Mouse (Mus musculus) G1E-ER4 (cell line): Measurements from ENCODE around the gene Megf11. TPM values are rescaled to one million over a fixed set of nuclear protein-coding genes. Genes with fewer than 3 reads are reported as not detected.

Experiments
- GATA1 ChIP-seq: IDR thresholded peaks from one replicate; pipeline ENCODE4 v1.8.0; 2012; ENCODE audit warnings: low read length, inconsistent platforms
- polyA plus RNA-seq: library from polyadenylated mRNA; stranded (reverse); fragments of >175 nt; gene quantifications from 2 replicates; pipeline ENCODE4 v1.2.3, GENCODE M21; 2012

The Megf11 gene
- polyA plus RNA-seq, 1 experiment: 0.12 TPM

DNA sequence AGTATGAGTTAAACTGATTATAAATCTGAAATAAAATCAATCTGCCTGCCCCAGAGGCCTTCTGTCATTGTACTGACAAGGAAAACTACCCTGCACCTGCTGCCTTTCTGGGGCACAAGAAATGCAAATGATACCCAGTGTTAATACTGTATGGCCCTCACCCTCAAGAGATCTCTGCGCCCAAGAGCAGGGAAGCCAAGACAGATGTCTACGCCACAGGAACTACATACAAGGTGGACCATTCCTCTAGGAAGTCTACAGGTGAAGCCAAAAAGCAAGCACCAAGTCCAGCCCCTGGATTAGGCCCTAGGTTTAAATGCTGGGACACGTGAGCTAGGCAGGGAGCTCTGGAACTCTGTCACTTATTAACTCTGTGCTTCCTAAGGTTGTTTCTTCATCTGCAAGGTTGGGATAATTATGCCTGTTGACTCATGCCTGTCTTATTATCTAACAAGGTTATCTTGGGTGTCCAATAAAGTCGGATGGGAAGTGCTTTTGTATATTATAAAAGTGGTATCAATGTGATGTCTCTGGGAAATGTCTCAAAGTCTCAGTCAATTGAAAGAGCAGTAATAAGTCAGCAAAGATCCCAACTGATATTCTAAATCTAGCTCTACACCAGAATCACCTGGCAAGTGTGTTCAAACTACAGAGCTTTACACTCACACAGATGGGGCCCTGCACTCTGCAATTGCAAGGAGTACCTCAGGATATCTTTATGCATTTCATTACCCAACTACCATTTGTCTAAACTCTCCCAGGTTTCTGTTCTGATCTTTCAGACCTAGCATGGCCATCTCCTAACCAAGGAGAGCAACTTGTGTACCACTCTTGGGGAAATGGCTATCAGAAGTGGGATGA is 315.3 kb downstream of the Megf11 start:
- TF ChIP-seq GATA1: no peak

DNA sequence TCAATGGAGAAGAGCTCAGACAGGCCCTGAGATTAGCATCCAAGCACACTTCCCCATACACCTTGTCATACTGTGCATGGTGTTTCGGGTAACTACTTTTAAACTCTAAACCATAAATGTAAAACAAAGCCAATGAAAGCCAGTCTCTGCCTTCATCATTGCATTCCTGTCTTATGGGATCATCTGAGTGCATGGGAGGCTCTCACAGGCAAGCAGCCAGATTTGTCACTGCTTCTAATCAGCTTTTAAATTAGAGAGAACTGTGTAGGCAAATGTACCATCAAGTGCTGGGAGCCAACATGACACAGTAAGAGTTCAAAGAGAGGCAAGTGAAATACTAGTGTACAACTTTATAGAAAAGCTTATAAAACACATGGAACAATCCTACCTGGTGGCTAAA is 316.2 kb downstream of the Megf11 start:
- no peak for TF ChIP-seq GATA1

DNA sequence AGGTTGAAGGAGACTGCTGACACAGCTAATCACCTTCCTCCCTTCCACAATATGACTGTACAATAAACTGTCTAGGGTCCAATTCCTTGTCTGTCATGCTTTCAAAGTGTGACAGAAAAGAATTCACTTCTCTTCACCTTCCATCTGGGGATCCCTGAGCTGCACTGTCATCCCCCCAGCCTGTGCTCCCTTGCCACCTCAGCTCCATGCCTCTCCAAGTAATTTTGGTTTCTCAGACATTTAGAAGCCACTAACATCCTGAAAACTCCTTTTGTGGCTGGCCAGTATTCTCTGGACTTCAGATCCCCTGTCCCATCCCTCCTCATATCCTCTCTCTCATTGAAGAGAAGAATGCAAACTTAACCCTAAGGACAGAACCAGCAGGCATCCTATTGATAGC is 317.0 kb downstream of the Megf11 start:
- no peak for TF ChIP-seq GATA1

DNA sequence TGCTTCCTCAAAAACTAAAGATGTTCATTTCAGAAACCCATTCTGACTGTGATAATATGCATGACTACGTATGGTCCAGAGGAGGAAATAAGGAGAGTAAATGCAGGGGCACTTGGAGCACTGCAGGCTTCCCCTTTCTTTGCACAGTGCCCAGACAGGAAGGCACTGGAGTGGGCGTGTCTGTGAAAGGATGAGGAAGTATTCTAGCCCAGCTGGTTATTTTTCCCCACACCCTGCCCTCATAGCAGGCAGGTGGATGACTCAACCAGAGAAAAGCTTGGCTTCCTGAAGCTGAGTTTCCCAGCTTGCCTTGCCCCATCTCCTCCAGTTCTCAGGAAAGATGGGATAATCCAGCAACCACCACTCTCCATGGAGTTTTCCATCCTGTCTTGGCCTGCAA is 317.5 kb downstream of the Megf11 start:
- TF ChIP-seq GATA1: no peak

DNA sequence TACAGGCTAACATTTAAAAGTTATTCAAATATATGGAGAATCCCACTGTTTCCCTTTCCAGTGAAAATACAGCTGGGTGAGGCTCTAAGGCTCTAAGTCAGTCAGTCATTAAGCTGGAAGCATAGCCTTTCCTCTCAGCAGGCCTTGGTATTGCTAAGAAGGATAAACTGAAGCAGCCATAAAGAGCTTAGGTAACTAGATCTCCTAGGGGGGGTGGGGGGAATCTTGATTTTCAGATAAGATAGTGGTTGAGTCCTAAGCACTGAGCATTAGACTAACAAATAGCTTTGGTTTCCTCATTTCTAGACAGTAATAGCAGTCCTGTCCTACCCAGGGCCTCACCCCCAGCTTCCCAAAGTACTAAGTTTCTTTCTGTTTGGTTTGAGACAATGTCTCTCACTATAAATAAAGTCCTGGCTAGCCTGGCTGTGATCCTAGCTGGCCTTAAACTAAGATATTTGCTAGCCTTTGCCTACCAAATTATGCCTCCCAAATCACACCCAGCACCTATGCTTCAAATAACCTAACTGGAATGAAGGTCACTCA is 318.1 kb downstream of the Megf11 start:
- TF ChIP-seq GATA1: no peak

DNA sequence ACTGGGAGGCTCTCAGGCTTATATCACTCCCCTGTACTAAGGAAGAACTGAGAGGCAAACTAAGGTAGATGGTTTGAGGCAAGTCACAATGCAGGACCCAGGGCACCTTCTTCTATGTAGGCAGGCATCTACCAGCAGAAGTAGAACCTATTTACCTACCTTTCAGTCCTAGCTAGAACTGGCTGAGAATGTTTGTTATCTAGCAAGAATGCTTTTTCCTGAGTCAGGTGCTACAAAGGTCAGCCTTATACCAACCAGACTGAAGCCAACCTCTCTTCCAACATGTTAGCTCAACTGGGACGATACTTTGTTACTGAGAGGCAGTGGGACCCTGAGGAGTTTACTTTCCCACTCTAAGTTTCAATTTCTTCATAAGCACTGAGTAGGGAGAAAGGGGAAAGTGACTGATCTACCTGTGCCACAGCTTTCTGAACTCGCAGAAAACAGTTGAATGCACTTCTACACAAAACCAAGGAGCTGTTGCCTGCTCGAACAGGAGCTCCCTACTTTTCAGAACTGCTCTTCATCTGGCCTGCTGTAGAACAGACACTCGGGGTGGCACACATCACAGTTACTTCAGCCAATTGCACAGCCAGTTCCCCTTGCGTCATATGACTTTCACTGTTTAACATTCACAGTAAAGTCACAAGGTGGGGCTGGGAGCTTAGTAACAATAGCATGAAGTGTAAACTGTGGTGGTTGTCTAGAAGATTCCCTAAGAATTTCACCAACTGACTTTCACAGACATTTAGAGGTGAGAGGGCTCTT is 318.8 kb downstream of the Megf11 start:
- no peak for TF ChIP-seq GATA1

DNA sequence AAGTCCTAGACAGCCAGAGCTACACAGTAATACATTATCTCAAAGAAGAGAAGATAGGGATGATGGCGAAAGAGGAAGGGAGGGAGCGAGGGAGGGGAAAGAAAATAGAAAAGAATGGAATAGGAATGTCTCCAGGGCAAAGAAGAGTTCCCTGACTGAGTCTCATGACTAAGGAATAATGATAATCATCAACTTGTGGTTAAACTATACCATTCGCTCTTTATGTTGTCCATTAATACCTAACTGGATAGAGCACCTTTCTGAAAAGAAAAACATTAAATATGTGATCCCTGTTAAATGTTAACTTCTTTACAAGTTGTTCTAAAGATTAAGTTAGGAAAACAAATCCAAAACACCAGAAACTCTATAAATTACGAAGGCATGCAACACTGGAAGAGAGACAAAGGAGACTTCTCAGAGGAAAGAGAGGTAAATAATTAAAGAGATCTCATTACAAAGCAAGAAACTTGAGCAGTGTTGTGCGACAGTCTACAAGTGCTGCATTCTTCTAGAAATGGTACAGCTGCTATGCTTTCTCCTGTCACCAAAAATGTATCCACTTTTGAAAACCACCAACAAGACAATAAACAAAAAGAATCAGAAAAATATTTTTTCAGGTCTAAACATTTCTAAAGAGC is 334.2 kb downstream of the Megf11 start:
- no peak for TF ChIP-seq GATA1

DNA sequence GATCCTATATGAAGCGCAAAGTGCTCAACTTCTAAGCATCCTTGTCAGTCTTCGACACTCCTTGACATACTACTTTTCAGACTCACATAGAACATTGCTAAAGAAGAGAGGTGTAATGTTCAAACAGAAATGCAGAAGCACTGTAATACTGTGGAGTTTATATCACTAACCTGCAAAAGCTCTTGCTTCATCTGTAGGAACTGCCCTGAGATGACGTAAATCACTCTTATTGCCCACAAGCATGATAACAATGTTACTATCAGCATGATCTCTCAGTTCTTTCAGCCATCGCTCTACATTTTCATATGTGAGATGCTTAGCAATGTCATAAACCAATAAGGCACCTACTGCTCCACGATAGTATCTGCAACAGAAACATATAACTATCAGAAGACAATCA is 341.0 kb downstream of the Megf11 start:
- TF ChIP-seq GATA1: no peak

DNA sequence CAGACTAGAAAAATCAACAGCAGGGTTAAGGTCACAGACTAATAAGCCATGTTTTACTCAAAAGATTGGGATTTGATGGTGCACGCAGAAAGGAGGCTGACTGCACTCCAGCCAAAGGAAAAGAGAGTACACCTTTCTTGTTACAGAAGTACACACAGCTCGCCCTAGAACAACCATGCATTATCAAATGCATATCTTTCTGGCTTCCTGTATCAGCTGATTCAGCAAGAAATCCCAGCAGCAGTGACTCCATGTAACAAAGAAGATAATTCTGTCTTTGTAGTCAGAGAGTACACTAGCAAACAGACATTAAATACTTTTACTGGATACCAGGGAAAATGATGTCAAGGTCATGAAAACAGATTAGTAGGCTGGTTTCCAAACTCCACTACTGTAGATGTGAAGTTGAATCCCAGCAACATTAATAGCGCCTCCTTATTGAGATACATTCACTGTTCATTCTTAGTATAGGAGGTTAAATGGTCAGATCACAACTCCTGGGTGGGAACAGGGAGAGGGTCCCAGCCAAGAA is 345.7 kb downstream of the Megf11 start:
- TF ChIP-seq GATA1: no peak

DNA sequence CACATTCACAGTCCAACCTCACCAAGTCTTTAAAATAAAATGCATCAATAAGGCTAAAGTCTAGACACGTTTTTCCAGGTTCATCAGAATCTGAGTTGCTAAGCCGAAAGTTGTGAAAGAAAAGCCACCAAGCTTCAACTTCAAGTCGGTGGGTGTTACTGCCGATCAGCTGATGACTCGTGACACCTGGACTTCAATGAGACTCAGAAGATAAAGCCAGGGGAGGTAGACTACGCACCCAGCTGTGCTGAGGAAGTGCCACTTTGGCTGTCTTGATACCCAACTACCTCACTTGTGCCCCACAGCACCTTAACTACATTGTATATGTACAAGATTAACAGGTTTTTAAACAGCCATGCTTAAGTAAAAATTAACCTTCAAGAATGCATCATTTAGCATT is 348.7 kb downstream of the Megf11 start:
- TF ChIP-seq GATA1: no peak

DNA sequence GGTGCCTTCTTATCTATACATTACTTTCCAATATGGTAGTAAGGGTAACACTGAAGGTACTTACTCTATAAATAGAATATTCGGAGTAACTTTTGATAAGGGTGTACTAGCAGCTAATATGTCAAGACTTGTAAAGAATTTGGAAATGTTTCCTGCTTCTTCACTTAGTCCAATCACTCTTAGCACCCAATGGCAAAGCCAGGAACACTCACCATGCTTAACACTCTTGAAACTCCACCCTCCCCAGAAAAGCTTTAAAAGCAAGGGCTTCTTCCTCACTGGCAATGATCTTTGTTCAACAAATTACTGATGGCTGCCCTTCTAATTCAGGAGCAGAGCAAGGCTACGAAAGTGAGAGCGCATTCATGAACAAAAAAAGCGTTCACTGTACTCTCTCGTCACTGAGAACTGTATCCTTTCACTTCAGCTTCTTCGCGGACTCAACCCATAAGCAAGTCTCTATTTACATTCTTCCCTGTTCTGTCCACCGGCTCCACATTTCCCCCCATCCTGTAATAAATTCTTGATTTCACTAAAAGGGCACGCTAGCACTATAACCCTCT is 350.7 kb downstream of the Megf11 start:
- TF ChIP-seq GATA1: no peak

DNA sequence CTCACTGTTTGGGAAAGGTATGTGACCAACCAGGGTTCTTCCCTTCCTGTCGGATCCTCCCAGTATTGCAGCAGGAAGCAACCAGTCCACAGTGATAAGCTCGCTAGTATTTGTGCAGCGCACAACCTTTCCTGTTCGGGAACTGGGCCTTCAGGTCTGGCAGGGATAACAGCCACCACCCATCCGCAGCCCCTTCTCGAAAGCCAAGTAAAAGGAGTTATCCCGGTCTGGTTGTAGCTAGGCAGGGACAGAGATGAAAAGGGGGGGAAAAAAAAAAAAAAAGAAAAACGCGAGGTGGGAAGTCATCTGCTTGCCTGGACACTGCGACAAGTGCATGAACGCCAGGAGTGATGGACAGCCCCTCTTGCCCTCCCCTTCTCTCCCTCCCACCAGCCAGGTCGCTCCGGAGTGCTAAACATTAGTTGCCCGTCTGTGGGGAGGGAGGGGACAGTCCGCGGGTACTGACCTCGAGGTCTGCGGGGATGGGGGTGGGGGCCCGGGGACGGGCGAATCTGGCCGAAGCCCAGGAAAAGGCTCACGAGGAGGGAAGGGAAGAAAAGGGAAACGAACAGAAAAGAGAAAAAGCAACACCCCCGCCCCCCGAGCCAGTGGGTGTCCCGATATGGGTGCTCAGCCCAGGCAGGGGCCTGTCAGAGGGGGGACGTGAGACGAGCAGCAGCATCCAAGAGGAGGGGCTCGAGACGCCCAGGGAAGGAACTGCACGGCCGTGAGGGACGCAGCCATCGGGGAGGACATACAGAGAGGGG is 351.4 kb downstream of the Megf11 start:
- TF ChIP-seq GATA1: no peak

DNA sequence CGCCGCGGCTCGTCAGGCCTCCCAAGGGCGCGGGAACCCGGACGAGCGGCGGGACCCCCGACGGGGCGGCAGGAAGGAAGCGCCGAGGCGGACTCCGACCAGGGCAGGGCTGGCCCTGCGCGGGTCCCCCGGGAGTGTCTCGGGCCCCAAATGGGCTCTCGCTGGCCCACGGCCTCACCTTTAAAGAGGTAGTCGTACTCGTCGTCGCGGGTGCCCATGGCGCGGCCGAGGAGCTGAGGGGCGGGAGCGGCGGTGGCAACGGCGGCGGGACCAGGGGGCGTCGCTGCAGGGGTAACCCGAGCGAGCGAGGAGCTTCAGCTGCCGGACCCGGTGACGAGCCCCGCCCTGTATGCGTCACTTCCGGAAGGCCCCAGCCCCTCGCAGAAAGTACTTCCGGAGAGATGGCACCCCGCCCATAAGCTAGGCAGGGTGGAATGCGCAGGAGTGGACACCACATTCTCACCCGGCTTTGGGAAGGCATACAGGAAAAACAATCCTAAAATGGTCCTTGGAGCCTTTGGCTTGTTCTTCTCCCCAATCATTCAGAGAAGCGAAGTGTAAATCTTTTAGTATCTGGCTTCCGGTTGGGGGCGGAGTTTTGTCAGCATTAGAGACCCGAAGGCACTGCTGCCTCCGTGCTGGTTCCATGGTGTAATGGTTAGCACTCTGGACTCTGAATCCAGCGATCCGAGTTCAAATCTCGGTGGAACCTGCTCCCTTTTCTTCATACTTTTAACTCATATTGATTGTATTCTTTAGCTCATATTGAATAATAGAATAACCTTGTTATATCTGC is 352.2 kb downstream of the Megf11 start, which contains the start of gene Rab11a:
Rab11a (minus strand) TSS at position 353 of the 796 bp plus-strand sequence.
- no peak for TF ChIP-seq GATA1

DNA sequence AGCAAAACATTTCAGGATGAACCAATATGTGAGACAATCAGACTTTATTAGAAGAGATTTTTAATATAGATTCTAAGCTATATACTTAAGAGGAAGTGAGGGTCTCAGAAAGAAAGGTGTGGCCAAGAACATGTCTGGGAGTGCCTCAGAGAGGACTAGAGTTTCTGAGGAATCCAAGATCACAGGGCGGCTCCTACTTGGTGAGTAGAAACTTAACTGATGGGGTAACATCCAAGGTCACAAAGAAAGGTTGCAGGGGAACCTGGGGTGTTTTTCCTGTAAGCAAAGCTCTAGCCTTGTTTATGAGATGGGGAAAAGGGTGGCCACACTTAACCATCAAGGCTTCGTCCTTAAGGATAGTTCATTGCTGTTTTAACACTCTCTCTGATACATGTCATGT is 353.6 kb downstream of the Megf11 start:
- TF ChIP-seq GATA1: no peak
